Mouse (Mus musculus) small intestine, adult 2 months (tissue): ENCODE results near the gene Spag17.

Experiments used
- CTCF ChIP-seq: fragments of 200-500 bp; IDR thresholded peaks from 2 replicates; pipeline ENCODE4 v1.5.1; 2012; ENCODE audit warnings: low read depth, mild to moderate bottlenecking, control low read depth, inconsistent platforms, low read length, moderate library complexity, mixed read lengths; ENCODE audit not compliant: insufficient replicate concordance, insufficient read length; ENCODE audit errors: extremely low read depth
- POLR2A ChIP-seq: fragments of 200-500 bp; IDR thresholded peaks from 2 replicates; pipeline ENCODE4 v1.6.1; 2012; ENCODE audit warnings: low read depth, mild to moderate bottlenecking, control low read depth, inconsistent platforms, low read length, moderate library complexity

DNA sequence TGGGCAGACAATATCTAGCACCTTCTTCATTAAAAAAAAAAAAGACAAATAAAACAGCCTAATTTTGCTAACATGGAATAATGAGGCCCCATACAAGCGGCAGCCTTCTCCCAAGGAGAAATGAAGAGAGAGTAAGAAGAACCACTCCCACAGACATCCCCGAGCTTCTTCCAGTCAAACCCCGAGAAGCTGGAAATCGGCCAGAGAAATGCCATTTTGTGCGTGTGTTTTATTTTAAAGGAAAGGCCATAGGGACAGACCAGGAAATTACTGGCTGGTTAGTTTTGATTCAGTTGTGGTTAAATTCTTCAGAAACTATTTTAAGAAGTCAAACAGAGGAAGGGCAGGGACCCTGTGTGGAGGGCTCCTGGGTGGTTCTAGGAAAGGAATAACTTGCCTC is 85.6 kb downstream of the Spag17 start:
- TF ChIP-seq CTCF (no peak), POLR2A (no peak)
